Mouse (Mus musculus): Measurements from ENCODE around the gene Pgbd5.

The Pgbd5 gene

DNA sequence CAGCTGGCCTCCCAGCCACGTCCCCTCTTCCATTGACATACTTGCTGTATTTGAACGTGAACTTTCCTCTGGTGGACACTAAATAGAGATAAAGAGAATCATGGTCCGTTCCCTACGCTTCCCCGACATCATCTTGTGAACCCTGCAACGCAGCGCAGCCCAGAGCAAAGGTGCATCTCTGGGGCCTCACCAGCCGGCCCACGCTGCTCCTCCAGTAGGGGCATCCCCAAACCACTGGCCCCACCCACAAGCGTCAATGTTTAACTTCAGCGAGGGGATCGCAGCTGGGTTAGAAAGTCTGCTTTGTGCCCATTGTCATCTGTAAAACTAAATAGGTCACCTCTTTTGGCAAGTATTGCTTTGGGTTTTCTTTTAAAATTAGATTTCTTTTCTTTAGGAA is 95.5 kb downstream of the Pgbd5 start:
- DNase-seq (ENCODE audit: low spot score), result no peak

DNA sequence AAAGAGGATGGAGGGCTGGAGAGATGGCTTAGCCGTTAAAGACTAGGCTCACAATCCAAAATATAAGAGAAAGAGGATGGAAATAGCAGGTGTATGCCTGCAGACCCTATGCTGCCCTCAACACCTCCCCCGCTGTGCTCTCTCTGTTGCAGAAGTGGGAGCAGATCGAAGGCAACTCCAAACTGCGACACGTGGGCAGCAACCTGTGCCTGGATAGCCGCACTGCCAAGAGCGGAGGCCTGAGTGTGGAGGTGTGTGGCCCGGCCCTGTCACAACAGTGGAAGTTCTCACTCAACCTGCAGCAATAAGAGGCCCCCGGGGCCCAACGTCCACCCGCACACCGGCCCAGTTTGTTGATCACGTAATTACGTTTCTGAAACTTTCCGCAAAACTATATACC is 96.3 kb downstream of the Pgbd5 start:
- no peak for DNase-seq (ENCODE audit: low spot score)

DNA sequence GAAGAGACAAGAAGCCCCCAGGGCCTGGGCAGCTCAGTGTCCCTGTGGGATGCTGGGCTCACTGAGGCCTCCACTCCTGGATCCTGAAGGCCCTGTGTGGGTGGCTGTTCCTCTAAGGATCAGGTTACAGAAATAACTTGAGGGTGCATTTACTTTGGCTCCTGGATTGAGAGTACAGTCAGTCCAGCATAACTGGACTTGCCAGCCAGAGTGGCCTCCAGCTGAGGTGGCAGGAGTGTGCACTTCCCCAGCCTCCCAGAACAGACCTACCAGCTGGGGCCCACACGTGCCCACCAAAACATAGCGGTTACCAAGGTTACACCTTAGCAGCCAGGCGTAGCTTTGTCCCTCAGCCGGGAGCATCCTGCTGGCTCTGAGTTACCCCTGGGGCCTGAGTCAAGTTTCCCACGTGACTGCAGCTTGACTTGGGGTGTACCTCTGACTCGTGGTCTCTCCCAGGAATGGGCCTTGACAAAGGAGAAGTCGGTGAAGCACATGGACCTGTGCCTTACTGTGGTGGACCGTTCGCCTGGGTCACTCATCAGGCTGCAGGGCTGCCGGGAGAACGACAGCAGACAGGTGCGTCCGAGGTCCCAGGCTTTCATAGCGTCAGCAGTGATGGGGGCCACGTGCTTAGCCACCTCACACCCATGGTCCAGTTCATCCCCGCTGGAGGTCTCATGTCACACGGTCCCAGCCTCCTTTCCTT is 98.9 kb downstream of the Pgbd5 start:
- no peak for DNase-seq (ENCODE audit: low spot score)

DNA sequence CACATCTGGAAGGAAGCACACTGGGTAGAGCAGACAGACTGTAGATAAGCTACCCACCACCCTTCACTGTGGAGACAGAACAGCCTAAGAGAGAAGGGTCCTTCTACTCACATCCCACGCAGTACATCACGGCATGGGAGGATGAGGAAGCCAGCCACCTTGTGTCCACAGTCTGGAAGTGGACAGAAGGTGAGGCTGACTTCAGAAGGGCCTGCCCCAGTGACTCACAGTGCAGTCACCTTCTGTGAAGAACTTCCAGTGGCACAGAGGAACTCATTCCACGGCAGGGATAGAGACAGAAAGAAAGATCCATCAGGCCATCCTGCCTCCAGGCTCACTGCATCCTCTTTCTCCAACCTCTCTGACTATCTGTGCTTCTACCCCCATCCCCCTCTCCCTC is 99.7 kb downstream of the Pgbd5 start:
- no peak for DNase-seq (ENCODE audit: low spot score)

DNA sequence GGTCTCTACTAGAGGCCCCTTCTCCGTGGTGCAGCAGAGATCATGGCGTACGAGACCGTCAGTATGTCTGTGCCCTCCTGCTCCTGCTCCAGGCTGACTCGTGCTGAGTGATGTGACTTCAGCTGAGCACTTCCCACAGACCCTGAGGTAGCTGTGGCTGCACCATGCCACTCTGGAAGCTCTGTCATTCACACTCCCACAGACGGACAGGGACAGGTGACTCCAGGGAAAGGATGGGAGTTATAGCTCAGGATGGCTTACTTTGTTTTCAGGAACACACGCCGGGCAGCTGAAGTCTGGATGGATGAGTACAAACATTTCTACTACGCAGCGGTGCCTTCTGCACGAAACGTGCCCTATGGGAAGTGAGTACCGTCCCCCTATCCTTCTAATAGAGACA is 103.2 kb downstream of the Pgbd5 start:
- no peak for DNase-seq (ENCODE audit: low spot score)

DNA sequence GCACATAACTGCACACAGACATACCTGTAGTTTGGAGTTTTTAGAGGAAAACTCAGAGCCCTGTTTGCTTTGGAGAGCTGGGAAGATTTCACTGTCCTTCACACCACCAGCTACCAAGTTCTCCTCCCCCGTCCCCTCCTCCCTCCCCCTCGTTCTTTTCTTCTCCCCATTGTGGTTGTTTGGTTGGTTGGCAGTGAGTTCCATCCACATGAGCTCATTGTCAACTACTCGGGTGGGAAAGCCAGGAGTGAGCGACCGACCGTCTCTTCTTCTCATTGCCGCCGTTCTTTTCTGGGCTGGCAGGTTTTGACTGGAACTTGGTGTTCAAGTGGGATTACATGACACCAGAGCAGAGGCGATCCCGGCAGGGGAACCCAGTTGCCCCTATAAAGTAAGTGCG is 107.8 kb downstream of the Pgbd5 start:
- no peak for DNase-seq (ENCODE audit: low spot score)

DNA sequence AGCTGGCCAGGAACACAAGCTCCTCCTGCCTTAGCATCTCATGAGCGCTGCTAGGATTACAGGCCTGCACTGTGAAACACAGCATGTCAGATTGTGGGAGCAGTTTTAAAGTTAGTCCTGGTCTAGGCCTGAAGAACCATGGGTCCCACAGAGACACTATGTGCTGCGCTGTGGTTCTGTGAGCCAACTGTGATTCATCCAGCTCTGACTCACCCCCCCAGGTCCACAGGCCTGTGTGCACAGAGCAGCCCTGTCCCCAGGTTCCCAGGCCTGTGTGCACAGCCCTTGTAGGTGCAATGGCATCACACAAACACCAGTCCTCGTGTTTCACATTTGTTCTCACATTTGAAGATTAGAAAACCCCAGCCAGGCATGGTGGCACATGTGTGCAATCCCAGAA is 108.4 kb downstream of the Pgbd5 start:
- DNase-seq (ENCODE audit: low spot score), result no peak

DNA sequence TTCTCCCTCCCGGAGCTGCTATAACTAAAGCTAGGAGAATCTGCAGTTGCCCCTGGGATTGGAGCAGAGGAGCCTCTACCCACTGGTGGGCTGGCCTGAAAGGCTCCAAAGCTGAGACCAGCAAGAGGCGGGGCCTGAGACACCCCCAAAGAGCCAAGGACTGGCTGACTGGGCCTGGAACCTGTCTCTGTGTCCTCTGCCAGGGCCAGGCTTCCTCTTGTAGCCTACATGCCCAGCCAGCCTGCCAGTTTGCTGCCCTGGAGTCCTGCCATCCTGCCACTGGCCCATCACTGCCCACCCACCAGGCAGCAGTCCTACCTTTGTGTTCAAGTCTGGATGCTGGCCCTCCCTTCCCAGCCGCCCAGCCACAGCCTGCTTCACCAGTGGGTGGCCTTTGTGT is 109.0 kb downstream of the Pgbd5 start:
- no peak for DNase-seq (ENCODE audit: low spot score)

DNA sequence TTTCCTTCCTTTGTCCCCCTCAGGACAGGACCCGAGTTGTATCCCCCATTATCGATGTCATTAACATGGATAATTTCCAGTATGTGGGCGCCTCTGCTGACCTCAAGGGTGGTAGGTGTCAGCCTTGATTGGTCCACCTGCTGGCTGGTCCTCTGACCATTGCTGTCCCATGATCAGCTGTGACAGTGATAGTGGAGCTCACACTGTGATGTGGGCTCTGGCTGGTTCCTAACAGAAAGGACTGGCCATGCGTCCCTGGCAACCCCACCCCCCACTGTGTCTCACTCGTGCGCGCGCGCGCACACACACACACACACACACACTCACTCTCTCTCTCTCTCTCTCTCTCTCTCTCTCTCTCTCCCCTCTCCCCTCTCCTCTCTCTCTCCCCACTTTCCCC is 109.8 kb downstream of the Pgbd5 start:
- no peak for DNase-seq (ENCODE audit: low spot score)

DNA sequence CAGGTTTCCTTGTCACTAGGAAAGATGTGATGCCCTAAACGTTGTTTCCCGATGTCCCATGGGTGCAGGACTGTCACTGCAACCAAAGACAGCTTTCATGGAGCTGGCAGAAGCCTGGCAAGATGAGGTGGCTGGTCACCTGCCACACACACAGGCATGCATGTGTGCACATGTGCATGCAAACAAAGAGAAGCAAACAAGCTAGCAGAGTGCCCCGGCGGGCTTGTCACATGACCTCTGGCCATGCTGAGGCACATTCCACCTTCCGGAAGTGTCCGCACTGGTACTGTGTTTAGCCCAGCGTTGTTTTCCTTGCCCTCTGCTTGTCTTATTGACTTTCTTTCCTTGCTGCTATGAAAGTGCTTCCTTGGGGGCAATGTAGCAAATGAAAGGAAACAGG is 111.2 kb downstream of the Pgbd5 start:
- no peak for DNase-seq (ENCODE audit: low spot score)

DNA sequence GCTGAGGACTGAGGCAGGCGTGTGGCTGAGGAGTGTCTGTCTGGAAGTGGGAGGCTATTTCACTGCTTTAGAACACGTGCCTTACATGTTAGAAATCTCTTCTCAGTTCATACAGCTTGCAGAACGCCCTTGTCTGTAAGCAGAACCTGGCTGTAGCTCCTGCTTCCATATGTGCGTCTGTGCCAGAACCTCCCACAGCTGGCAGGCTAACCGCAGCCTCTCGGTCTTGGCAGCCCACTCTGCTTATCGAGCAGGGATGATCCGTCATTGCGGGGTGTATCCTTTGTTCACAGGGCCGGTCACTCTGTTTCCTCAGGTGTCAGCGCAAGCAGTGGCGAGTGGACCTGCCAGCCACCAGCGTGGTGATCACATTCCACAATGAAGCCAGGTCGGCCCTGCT is 116.1 kb downstream of the Pgbd5 start:
- DNase-seq (ENCODE audit: low spot score), result peak; percentile 34

DNA sequence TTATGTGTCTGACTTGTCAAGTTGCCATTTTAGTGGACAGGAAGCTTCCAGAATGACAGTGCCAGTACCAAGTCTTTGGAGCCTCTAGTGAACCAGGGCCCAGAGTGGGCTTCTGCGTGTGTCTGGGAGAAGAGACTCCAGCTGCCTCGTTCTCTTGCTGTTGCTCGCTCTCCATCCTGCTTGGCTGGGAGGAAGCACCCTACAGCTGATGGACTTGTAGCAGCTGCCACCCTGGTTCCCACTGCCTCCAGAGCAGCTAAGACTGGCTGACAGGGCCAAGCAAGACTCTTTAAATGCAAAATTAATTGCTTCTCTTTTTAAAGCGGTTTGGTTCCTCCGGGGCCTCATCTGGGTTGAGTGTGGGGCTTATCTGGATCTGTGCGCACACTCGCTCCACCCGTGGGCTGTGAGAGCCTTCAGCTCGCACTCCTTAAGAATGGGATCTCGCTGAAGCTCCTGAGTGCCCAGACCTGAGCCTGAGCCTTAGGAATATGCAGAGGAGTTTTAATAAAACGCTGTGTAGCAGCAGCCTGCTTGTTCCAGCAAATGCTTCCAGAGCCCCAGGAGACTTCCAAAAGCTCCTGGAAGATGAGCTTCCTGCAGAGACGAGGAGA is 118.1 kb downstream of the Pgbd5 start:
- no peak for DNase-seq (ENCODE audit: low spot score)

DNA sequence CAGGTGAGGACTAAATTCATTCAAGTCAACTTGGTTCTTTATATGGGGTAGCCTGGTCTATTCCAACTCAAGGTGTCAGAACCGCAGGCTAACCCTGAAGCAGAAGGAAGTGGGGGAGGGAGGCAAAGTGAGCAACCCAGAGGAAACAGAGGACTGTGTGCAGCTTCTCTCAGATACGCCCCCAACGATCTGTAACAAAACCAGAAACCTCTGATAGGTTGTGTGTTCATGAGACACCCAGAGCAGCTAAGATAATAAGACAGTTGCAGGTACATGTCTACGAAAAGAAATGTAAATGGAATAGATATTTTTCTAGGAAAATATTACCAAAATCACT is 120.2 kb downstream of the Pgbd5 start:
- DNase-seq (ENCODE audit: low spot score), result no peak

Data from ovary, postnatal 14 days (tissue).